In genomic region chr13:94139713-94140445, GRCm38 (mm10) we compare ENCODE assay signal across 10 mouse cellular contexts.
DNase-seq lines count a peak whose midpoint lies in the region; ATAC-seq and TF ChIP-seq lines count a peak whose summit lies in the region.
"Had no signal": no experiment of that assay in that cellular context is flagged by ENCODE, and none has a peak within 500 bp of the region (broad histone marks: within the 10 kb centered on the region; RNA-seq: fewer than 3 reads in every experiment).

No protein-coding gene starts in this region.

- no peak for ATAC-seq in kidney, postnatal 0 days (replicated peaks; ENCODE audit: low FRiP score, low read depth)
- no peak for ATAC-seq in limb, embryonic 14.5 days (ENCODE audit: low FRiP score, low read depth)
- ATAC-seq in megakaryocyte, adult 5-6 weeks (ENCODE audit: poor library complexity, severe bottlenecking) = no peak

- 36% methylated on average over 14 of the region's 14 CpGs for WGBS in kidney, postnatal 0 days
- WGBS in limb, embryonic 14.5 days = 38% methylated on average over 14 of the region's 14 CpGs

- no peak for TF ChIP-seq POLR2A in limb, embryonic 14.5 days (IDR thresholded peaks at IDR 0.05; ENCODE audit: borderline replicate concordance, extremely low read depth, insufficient read depth, insufficient read length)

- peak; percentile 81 for DNase-seq in kidney, postnatal 0 days (ENCODE audit: low spot score)
- DNase-seq in kidney, postnatal 25 days = no peak
- DNase-seq in brain, adult 2 months (ENCODE audit: low read depth, low spot score) = peak; percentile 56
- peak; percentile 55 for DNase-seq in heart, adult 8-10 months (ENCODE audit: low spot score)
- no peak for DNase-seq in limb, embryonic 14.5 days (ENCODE audit: low spot score)
- DNase-seq in spleen, adult 12 weeks (ENCODE audit: low spot score) = no peak
- no peak for DNase-seq in gastrocnemius, postnatal 4 days (ENCODE audit: low spot score in 2 of 2)
- DNase-seq: right cerebral cortex, postnatal 14 days had no signal

- H3K4me3 ChIP-seq in kidney, postnatal 0 days (replicated peaks; ENCODE audit: low read depth, low read length) = no peak overlapping the region
- H3K4me3 ChIP-seq in limb, embryonic 14.5 days (replicated peaks; ENCODE audit: low read length) = no peak overlapping the region

- 0 out of 2 replicates have a peak, but pooled peaks cover 3% of the 10 kb centered on the region for H3K36me3 ChIP-seq in kidney, postnatal 0 days (ENCODE audit: insufficient read depth, low read length)
- H3K36me3 ChIP-seq in limb, embryonic 14.5 days (ENCODE audit: control insufficient read depth, insufficient read depth, low read length) = 0 out of 2 replicates have a peak, but pooled peaks cover 3% of the 10 kb centered on the region

- H3K27ac ChIP-seq in kidney, postnatal 0 days = peak overlapping the region; percentile 42
- H3K27ac ChIP-seq in limb, embryonic 14.5 days (replicated peaks; ENCODE audit: low read depth, low read length) = peak overlapping the region; percentile 40; the same call in 1 of the 2 replicates
- H3K27ac ChIP-seq: liver, embryonic 14.5 days had no signal

- H3K4me1 ChIP-seq in kidney, postnatal 0 days (replicated peaks; ENCODE audit: insufficient read depth, low read length) = peaks cover 80% of the 10 kb centered on the region
- H3K4me1 ChIP-seq in limb, embryonic 14.5 days (ENCODE audit: control insufficient read depth, insufficient read depth, low read length) = peaks cover 82% of the 10 kb centered on the region

- H3K27me3 ChIP-seq in kidney, postnatal 0 days (ENCODE audit: insufficient read depth, low read length) = no peaks in the 10 kb centered on the region
- H3K27me3 ChIP-seq in limb, embryonic 14.5 days (ENCODE audit: control insufficient read depth, insufficient read depth, low read length) = no peaks in the 10 kb centered on the region

- H3K4me2 ChIP-seq in kidney, postnatal 0 days (ENCODE audit: low read length) = no peak overlapping the region
- peak overlapping the region; percentile 10; the same call in 1 of the 2 replicates for H3K4me2 ChIP-seq in limb, embryonic 14.5 days (replicated peaks; ENCODE audit: low read depth, low read length, severe bottlenecking)

- 0 out of 2 replicates have a peak overlapping the region, but pooled peaks have one; percentile 14 for H3K9ac ChIP-seq in kidney, postnatal 0 days (ENCODE audit: low read depth, low read length)
- H3K9ac ChIP-seq in limb, embryonic 14.5 days (ENCODE audit: low read depth, low read length, severe bottlenecking) = no peak overlapping the region
- H3K9ac ChIP-seq: liver, embryonic 14.5 days had no signal

- no peaks in the 10 kb centered on the region for H3K9me3 ChIP-seq in kidney, postnatal 0 days (replicated peaks; ENCODE audit: low read length)
- H3K9me3 ChIP-seq in limb, embryonic 14.5 days (ENCODE audit: control insufficient read depth, low read length) = no peaks in the 10 kb centered on the region

- no peak for TF ChIP-seq CTCF in kidney, postnatal 0 days (IDR thresholded peaks at IDR 0.05; ENCODE audit: low read depth)

Comparison
In these comparisons a context has a peak if more than half of its experiments do, and no peak if none do; other contexts are left out.
1. DNase-seq: peak in kidney, postnatal 0 days (single experiment), brain, adult 2 months (single experiment) and heart, adult 8-10 months (single experiment); none in kidney, postnatal 25 days (0 of 2), limb, embryonic 14.5 days (single experiment), spleen, adult 12 weeks (single experiment) and gastrocnemius, postnatal 4 days (0 of 2).